Mouse (Mus musculus): Measurements from ENCODE around the gene Sertad3.

Gene Sertad3

DNA sequence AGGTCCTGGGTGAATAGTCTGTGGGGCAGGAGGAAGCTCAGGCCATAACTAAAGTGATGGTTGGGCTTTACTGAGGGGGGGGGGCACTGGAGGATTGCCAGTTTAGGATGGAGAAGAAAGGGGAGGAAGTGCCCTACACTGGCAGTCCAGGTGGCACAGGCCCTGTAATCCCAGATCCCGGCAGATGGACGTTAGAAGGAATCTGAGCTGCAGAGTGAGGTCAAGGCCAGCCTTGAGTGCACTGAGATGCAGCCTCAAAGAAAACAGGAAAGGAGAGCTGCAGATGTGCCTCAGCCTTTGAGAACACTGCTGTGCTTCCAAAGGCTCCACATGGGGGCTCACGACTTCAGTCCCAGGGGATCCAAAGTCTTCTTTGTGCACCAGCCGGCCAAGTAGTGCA lies 5.9 kb upstream of the Sertad3 start:
- DNase-seq (ENCODE audit: low spot score), result no peak

DNA sequence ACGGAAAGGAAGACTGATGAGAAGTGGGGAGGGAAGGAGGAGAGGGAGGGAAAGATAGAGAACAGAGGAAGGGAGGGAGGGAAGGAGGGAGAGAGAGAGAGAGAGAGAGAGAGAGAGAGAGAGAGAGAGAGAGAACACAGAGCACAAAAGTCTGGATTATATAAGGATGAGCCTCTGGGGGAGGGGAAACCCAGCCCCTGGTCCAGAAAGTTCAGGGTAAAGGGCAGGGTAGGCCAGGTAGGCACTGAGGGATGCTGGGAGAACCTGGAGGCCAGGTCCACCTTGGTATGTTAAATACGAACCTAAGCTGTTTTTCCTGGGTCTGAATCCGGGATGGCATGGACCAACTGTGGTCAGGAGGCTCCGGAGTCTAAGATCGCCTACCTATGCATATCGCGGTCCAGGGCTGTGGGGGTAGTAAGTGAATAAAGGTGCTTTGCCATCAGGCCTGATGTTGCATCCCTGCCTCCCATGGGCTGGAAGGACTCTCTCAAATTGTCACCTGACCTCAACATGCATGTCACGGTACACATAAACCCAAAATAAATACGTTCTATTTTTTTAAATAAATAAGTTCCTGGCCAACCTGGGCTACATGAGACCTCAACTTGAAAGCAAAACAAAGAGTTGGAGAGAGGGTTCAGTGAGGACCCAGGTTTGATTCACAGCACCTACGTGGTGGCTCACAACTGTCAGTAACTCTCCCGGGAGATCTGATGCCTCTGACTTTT lies 2.0 kb upstream of the Sertad3 start:
- DNase-seq (ENCODE audit: low spot score), result no peak

DNA sequence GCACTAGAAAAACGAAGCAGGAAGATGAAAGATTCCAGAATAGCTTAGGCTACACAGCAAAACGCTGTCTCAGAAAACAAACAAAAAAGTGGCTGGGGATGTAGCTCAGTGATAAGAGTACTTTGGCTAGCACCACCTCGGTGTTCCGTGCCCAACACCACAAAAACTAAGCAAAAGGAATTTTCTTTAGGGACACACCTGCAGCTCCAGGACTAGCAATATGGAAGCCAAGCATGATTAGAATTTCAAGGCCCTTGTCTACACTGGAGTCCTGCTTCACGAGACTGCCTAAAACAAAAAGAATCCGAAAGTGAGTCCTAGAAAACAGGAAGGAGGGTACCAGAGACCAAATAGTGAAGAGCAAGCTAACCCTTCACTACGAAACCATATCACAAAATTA lies 972 bp upstream of the Sertad3 start:
- no peak for DNase-seq (ENCODE audit: low spot score)

DNA sequence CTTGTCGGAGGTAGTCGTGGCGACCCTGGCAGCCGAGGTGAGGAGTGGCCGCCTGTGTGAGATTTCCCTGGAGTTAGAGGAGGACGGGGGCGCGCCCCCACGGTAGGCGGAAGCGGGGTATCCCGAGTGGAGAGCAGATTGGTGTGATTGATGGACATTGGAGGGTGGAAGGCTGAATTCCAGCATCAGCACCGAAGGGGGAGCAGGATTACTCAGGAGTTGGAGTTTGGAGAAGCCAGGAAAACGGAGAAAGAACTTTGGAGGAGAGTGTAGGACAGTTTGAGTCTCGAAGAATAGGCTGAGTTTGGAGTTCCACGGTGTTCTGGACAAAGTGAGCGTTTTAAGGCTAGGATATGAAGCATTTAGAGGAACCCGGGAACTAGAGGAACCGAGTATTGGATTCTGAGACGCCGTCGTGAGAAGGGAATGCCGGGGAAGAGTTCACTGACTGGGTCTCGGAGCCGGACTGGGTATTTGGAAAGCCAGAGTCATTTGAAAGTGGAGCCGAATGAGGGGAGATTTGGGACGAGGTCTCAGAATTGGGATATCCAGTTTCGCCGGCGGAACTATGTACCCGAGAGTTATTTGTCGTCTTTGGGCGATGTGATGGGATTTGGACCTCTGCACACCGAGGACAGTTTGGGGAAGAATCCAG lies 394 bp downstream of the Sertad3 start:
- no peak for DNase-seq (ENCODE audit: low spot score)

DNA sequence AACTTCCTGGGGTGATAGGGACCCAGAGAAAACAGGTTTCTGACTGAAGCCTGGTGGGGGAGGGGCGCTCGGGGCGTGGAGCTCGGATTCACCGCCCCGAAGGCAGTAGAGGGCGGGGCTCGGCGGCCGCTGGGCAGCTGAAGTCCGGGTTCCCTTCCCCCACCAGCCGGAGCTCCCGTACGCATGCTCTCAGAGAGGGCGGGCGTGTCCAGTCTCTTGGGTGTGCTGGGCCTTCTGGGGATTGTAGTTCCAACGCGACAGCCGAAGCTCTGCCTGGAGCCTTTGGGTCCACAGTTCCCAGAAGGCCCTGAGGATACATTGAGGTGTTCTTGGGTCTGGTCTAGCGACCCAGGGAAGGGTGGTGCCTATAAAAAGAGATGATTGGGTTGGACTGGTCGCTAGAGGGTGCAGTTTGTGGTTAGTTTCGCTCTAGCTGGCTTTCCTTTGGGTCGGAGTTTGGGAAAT lies 954 bp downstream of the Sertad3 start:
- peak; percentile 98 for DNase-seq (ENCODE audit: low spot score)

DNA sequence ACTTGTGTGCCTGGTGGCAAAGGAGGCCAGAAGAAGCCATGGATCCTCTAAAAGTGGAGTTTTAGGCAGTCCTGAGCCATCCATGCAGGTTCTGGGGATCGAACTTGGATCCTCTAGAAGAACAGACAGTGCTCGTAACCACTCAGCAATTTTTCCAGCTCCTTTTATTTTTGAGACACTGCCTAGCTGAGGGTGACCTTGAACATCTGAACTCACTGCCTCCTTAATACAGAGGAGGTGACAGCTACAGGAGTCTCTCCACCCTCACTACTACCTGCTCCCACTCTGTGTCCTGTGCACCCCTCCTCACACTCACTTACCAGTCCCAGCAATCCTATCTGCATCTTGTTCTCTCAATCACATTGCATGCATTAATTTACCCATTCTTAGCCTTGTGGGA lies 2.0 kb downstream of the Sertad3 start:
- no peak for DNase-seq (ENCODE audit: low spot score)

DNA sequence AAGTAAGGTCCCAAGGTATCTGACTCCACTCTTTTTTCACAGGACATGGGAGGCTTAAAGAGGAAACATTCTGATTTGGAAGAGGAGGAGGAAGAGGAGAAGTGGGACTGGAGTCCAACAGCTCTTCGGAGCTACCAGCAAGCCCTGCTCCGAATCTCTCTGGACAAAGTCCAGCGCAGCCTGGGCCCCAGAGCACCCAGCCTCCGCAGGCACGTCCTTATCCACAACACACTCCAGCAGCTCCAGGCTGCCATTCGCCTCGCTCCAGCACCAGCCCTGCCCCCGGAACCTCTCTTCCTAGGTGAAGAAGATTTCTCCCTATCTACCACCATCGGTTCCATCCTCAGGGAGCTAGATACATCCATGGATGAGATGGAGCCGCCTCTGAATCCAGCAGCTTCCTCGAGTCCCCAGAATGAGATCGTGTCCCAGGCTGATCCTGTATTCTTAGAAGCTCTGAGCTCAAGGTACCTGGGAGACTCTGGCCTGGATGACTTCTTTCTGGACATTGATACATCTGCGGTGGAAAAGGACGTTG lies 2.6 kb downstream of the Sertad3 start:
- DNase-seq (ENCODE audit: low spot score), result no peak

DNA sequence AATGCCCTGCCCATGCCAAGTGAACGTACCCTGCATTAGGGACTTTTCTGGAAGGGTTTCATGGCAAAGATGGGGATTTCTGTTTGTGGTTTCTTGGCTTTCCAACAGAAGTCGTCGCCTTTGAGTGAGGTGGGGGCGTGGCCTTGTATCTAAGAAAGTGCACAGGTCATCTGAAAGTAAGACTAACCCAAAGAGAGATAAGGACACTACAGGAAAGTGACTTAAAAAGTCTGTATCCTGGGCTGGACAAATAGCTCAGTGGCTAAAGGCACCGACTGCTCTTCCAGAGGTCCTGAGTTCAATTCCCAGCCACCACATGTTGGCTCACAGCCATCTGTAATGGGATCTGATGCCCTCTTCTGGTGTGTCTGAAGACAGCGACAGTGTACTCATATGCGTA lies 5.0 kb downstream of the Sertad3 start:
- DNase-seq (ENCODE audit: low spot score), result no peak

DNA sequence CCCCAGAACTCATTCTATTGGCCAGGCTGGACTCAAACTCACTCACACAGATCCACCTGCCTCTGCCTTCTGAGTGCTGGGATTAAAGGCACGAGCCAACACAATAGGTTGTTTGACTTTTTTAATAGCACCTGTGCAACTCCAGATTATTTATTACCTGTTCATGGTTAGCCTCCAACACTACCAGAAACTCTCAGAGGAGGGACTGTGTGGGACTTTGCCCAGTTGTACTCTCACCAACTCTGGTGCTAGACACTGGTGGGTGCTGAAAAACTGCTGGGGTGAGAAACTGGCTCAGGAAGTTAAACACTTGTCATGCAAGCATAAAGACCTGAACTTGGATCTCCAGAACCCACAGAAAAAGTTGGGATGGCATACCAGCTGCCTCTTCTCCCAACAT lies 6.2 kb downstream of the Sertad3 start:
- DNase-seq (ENCODE audit: low spot score), result no peak

DNA sequence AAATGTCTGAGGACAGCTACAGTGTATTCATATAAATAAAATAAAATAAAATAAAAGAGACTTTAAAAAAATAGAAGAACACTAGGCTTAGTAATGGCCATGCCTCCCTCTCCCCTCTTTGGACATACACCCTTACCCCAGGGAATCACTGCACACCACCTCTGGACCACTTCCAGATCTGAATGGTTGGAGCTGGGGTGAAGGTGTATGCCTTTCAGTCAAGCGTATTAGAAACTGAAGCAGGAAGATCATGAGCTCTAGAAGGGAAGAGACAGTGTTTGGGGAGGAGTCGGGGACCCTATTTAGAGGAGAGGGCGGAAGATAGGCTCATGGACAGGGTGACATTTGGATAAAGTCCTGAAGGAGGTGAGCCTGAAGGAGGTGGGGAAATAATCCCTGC lies 6.9 kb downstream of the Sertad3 start:
- DNase-seq (ENCODE audit: low spot score), result no peak

DNA sequence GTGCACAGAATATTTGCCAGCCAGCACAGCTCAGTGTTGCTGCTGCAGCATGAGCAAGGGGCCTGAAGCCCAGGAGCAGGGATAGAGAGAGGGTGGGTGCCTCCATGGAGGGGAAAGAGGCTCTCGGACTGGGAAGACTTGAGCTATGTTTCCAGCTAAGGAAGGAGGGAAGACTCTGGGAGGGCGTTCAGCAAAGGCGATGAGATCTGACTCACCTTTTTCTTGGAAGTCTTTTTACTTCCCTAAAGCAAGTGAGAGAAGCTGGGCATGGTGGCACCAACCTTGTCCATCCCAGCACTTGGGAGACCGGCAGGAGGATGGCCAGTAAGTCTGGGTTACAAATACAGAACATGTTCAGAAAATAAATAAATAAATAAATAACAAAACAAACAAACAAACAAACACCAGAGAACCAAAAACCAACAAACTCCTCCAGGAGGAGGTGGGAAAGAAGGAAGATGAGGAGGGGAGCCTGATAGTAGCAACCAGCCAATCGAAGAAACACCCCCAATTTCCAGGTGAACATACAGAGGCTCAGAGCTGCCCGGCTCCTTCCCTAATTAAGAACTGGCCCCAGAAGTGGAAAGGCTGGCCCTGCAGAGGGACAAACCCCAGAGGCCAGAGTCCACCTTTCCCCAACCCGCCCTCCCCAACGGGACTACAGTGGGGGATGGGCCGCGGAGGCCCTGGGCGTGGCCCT lies 7.5 kb downstream of the Sertad3 start:
- DNase-seq (ENCODE audit: low spot score), result no peak

DNA sequence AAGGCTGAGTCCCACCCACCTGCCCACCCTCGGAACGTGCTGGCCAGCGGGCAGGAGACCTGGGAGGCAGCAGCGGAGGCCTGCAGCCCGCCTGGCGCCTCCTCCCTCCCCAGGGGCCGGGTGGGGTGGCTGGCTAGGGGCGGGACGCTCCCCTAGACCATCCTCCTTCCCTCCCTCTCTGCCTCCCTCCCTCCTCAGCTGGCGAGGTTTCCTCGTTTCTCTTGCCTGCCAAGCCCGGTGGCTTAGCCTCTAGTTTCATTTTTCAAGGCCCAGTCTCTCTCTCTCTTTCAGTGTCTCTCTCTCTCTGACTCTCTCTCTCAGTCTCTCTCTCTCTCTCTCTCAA lies 8.0 kb downstream of the Sertad3 start:
- DNase-seq (ENCODE audit: low spot score), result peak; percentile 74

DNA sequence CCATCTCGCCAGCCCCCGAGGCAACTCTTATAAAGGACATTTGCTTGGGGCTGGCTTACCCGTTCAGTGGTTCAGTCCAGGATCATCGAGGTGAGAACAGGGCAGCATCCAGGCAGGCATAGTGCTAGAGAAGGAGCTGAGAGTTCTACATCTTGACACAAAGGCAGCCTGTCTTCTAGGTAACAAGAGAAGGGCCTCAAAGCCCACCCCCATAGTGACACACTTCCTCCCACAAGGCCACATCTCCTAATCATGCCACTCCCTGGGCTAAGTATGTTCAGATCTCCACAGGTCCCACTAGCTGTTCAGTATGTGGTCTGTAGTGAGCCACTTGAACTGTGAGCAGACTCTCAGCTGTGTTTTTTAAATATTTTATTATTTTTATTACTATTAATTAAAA lies 10.3 kb downstream of the Sertad3 start:
- no peak for DNase-seq (ENCODE audit: low spot score)

DNA sequence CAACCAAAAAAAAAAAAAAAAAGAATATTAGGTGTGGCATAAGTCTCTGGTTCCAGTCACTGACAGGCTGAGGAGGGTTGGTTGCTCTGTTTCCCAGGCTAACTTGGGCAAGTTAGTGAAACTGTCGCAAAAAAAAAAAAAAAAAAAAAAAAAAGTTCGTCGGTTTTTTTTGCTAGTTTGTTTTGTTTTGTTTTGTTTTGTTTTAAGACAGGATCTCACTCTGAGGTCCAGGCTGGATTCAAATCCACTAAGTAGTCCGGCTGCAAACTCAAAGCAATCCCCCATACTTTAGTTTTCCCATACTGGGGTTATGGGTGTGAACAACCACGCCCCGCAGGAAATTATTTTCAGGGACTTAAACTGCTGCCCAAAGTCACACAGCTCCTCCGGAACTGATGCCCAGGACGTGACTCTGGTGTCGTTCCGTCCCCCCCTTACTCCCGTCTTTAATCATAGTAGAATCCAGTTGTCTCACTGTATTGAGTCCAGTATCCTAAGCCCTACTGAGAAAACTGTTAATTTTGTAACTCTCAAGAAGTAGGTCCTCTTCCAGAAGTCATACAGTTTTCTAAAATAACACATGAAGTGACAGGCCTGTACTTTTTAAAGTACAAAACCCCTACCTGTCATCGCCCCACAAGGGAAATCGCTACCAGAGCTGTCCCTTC lies 12.7 kb downstream of the Sertad3 start:
- no peak for DNase-seq (ENCODE audit: low spot score)

DNA sequence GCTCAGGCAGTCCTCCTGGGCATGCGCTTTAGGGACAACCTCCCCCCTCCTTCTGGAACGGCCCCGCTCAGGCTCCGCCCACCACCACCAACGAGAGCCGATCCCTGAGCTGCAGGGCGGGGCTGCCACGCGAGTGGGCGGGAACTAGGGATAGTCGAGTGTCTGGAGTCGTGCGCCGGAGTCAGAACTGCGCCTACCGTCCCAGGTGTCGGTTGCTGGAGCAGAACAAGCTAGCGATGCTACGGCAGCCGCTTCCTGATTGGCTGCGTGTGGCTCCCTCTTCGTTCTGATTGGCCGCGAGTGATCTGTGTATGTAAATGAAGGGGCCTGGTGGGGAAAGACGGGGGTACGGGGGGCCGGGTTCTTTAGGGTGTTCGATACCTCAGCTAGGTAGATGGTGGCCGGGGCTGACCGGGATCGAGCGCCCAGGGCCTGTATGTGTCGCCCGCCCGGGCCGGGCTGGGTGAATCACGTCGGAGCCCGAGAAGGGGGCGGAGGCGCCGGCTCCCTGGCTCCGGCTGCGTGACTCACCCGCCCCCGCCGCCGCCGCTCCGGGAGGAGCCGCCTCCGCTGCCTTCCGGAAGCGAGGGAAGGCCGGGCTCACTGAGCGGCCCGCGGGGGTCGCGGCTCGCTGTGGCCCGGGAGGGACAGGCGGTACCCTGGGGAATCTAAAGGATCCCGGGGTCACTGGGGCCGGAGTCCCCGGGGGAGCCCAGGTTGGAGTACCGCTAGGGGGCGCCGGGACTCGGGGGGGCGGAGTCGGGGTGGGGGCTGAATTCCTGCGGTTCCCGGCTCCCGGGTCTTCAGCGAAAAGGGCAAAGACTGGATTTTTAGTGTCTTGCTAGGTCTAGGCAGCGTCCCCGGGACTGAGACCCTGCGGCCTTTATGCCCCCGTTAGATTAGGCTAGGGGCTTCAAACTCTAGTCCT lies 13.5 kb downstream of the Sertad3 start, which contains the start of gene Sertad1:
TSS of gene Sertad1 (plus strand) at position 141 of the 928 bp plus-strand sequence.
- peak; percentile 99 for DNase-seq (ENCODE audit: low spot score)

DNA sequence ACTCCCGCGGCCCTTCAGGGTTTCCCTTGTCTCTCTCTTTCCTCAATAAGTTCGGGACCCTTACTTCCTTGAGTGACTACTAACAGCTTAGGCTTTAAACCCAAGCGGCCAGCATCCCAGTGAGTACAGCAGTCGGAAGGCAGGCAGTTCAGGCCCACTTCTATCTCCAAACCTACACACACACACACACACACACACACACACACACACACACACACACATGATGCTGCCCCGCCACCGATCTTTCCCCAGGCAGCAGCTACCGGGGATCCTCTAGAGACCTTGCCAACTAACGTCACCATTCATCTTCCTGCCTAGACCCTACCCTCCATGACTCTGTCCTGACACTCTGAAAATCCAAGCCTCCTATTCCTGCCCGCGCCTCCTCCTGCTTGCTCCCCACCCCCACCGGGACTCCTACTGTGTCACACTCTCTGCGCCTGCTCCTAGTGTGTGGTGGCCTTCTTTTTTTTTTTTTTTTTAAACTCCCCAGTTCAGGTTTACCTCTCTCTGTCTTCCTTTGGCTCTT lies 14.2 kb downstream of the Sertad3 start:
- peak; percentile 60 for DNase-seq (ENCODE audit: low spot score)

DNA sequence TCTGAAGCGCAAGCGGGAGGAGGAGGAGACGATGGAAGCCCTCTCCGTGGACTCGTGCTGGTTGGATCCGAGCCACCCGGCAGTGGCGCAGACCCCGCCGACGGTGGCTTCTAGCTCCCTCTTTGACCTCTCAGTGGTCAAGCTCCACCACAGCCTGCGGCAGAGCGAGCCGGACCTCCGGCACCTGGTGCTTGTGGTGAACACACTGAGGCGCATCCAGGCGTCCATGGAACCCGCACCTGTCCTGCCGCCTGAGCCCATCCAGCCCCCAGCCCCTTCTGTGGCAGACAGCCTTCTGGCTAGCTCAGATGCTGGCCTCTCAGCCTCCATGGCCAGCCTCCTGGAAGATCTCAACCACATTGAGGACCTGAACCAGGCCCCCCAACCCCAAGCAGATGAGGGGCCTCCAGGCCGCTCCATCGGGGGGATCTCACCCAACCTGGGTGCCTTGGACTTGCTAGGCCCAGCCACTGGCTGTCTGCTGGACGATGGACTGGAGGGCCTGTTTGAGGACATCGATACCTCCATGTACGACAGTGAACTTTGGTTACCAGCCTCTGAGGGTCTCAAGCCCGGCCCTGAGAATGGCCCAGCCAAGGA lies 15.8 kb downstream of the Sertad3 start:
- no peak for DNase-seq (ENCODE audit: low spot score)

DNA sequence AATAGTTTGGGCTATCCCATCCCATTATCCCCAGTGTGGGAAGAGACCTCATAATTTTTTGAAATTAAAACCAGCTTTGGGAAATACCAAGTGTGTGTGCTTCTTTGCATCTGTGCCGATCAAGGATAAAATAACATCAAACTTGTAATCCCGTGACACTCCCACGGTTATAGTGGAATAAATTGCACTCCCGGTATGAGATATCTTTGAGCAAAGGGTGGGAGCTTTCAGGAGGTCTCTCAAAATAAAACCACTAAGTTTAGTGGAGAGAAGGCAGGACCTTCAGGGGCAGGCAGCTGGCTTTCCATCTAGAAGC lies 16.6 kb downstream of the Sertad3 start:
- DNase-seq (ENCODE audit: low spot score), result no peak

DNA sequence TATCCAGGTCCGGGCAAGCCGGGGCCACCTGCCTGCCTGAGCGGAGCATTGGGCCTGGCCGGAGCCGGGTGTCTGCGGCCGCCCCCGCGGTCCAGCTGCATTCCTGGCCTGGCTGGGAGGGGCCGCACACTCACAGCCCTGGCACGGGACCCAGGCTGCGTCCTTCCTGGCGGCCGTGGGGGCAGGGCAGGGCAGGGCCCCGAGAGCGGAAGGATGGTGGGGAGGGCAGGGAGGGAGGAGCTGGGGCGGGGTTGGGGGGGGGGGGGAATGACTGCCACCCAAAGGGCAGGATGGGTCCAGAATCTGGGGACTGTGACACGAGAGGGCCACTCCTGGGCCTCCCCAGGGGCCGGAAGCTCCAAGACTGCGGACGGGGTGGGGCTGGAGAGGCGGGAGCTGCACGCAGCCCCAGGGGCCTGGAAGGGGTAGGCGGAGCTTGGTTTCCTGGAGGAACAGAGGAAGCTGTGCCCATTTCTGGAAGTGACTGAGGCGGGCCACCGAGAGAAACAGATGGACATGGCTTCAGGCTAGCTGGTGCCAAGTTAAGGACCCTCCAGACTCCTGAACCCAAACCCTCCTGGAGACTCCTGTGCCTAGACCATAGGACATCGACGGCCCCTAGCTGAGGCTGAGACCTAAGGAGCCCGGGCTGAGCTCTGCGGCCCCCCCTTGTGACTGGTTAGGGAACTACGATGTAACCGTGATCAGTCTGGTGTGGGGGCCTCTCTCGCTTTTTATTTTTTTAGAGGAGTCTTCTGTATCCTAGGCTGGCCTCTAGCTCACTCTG lies 17.2 kb downstream of the Sertad3 start:
- peak; percentile 94 for DNase-seq (ENCODE audit: low spot score)

DNA sequence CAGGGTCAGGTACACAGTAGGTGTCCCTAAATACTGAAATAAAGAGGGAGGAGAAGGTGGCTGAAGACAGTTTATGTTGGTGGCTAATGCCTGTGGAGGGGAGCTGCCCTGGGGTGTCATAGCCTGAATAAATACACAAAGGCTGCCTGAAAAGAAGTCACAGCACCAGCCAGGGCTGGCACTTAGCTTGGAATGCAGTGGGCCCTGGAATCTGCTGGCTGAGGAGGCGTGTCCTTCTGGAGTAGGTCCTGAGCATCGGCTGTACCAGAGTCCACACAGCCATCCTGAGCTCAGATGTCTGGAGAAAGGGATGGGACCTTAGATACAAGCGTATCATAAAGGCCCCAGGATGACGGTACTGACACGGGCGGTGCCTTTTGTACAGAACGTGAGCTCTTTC lies 18.3 kb downstream of the Sertad3 start:
- DNase-seq (ENCODE audit: low spot score), result no peak

All from urinary bladder, postnatal 25 days (tissue).